Mouse (Mus musculus) c-Kit-positive CD71-positive TER-119-negative erythroid progenitor cells, embryonic 14.5 days (primary cell): Measurements from ENCODE around the gene Mmp27.

Experiments
- DNase-seq: peaks from one replicate; pipeline ENCODE4 v3.0.0-alpha.2; 2013; ENCODE audit warnings: low read depth

The Mmp27 gene

DNA sequence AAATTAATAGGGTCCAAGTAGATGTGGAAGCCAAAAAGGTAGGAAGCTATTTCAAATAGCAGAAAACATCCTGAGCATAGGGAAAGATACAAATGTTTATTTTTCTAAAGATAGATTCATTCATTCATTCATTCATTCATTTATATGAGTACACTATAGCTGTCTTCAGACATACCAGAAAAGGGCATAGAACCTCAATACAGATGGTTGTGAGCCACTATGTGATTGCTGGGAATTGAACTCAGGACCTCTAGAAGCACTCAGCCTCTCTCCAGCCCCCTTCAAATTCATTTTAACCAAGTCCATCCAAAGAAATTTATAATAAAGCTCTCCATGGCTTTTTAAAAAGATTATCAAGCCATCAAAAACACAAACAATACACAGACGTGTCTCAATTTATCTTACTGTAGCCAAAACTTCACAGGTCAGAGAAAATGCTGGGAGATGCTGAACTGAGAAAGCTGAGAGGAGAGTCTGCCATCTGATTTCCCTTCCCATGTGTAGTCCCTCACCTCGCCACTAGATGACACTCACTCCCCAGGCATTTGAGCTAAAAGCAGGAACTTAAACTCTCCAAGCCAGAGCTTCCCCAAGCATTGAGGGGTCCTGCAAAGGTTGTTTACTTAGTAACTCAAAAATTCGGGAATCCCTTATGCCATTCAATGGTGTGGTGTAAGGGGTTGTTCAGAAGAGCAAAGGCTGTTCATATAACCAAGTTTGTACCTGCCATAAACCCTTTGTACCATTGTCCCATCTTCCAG, 32.0 kb downstream of the Mmp27 start:
- peak; percentile 51 for DNase-seq

DNA sequence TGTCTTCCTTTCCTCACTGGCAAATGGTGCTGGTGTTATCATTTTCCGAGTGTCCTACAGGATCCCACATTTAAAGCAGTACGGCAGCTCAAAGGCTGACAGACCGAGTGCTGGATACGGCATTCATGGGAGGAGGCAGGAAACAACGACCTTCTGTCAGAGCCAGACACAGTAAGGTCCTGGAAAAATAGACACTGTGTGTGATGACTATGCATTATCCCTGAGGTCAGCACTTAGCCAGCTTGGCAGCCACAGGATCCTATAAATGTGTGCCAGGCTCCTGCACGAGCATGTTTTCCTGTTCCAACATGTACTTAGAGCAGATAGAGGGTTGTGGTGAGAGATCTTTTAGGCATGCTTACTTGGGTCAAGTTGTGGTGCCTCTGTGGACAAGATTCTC, 32.8 kb downstream of the Mmp27 start:
- no peak for DNase-seq

DNA sequence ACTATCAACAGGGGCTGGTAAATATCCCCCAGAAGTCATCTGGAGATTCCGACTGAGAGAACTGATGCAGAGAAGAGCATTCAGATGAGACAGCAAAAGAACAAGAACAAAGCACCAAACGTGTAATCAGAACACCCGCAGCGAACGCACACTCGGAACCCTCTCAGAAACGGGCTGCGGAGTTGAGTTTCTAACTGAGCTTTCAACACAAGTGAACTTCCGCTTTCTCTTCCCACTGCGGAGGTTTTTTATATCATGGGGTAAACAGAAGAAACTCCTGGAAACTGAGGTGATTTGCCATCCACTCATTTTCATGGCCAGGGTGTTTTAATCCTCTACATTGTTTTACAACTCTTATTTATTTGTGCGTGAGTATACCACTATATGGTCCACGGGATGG, 34.4 kb downstream of the Mmp27 start:
- DNase-seq: no peak

DNA sequence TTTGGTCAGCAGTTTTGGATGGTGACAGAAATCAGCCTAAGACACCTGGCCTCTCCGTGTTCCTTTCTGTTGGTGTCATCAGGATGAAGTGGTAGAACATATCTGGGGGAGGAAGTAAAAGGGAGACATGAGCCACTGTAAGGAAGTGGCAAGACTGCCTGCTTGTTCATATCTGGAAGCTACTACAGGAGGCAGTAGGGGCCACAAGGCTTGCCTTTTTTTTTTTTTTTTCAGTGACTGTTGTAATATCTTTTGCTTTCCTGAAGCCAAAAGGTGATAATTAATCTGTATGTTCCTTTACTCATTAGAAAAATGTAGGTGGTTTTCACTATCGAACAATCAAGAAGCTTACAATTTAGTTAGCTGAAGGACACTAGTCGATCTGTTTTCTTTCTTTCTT, 51.4 kb downstream of the Mmp27 start:
- no peak for DNase-seq

DNA sequence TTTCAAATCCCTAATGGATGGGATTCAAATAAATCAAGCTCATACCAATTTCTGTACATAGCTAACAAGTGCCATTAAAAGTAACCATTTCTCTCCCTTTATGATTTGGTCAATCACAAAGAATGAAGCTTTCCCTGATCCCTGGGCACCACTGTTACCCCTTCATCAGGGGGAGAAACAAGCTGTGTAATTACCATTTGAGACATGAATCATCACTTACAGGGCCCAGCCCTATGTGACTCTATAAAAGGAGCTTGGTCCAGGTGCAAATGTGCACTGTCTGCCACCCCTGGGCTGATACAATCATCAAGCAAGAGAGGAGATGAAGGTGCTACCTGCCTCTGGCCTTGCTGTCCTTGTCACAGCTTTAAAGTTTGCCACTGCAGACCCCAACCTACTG, 56.7 kb downstream of the Mmp27 start, which contains the start of gene Mmp20:
Gene Mmp20 (plus strand): TSS at position 301 of the 400 bp plus-strand sequence.
- DNase-seq: no peak
